Mouse (Mus musculus) ES-E14 (cell line): Measurements from ENCODE around the gene Kcnj11.

Experiments used
- CHD2 ChIP-seq: IDR thresholded peaks from 2 replicates; pipeline ENCODE4 v1.6.1; 2014; ENCODE audit warnings: mild to moderate bottlenecking, low read depth, low read length, inconsistent platforms
- HCFC1 ChIP-seq: IDR thresholded peaks from 2 replicates; pipeline ENCODE4 v1.6.1; 2012; ENCODE audit warnings: low read length, inconsistent platforms, borderline replicate concordance; ENCODE audit not compliant: insufficient read depth

GRCm38 (mm10) chr7:46113435-46113834 lies 12.9 kb upstream of the Kcnj11 start:
- TF ChIP-seq CHD2 (no peak), HCFC1 (no peak)
